Mouse (Mus musculus): ENCODE measurements around the gene Cap1.

Gene Cap1

GRCm38 (mm10) chr4:122886579-122887254 lies 861 bp upstream of the Cap1 start:
- DNase-seq: no peak

GRCm38 (mm10) chr4:122884481-122885340 lies 1.1 kb downstream of the Cap1 start:
- no peak for DNase-seq

- no peak for DNase-seq
Measured at GRCm38 (mm10) chr4:122884051-122884450, 1.8 kb downstream of the Cap1 start.

- DNase-seq: no peak
Measured at GRCm38 (mm10) chr4:122883294-122883693, 2.6 kb downstream of the Cap1 start.

- DNase-seq: no peak
Measured at GRCm38 (mm10) chr4:122882544-122882943, 3.3 kb downstream of the Cap1 start.

- DNase-seq: no peak
Measured at GRCm38 (mm10) chr4:122878333-122879070, 7.4 kb downstream of the Cap1 start.

GRCm38 (mm10) chr4:122873512-122873911 lies 12.3 kb downstream of the Cap1 start:
- no peak for DNase-seq

GRCm38 (mm10) chr4:122873003-122873402 lies 12.9 kb downstream of the Cap1 start:
- no peak for DNase-seq

- DNase-seq: no peak
Measured at GRCm38 (mm10) chr4:122871989-122872388, 13.9 kb downstream of the Cap1 start.

- DNase-seq: no peak
Measured at GRCm38 (mm10) chr4:122871269-122871668, 14.6 kb downstream of the Cap1 start.

- DNase-seq: no peak
Measured at GRCm38 (mm10) chr4:122870741-122871140, 15.1 kb downstream of the Cap1 start.

GRCm38 (mm10) chr4:122870027-122870426 lies 15.8 kb downstream of the Cap1 start:
- DNase-seq: peak; percentile 23

GRCm38 (mm10) chr4:122868041-122868440 lies 17.8 kb downstream of the Cap1 start:
- no peak for DNase-seq

- DNase-seq: no peak
Measured at GRCm38 (mm10) chr4:122861836-122862235, 24.0 kb downstream of the Cap1 start.

GRCm38 (mm10) chr4:122859096-122859674 lies 26.7 kb downstream of the Cap1 start:
- DNase-seq: no peak

- no peak for DNase-seq
Measured at GRCm38 (mm10) chr4:122857909-122858308, 27.9 kb downstream of the Cap1 start.

- DNase-seq: no peak
Measured at GRCm38 (mm10) chr4:122854770-122855169, 31.1 kb downstream of the Cap1 start.

GRCm38 (mm10) chr4:122853691-122854090 lies 32.2 kb downstream of the Cap1 start:
- DNase-seq: no peak

- DNase-seq: no peak
Measured at GRCm38 (mm10) chr4:122851535-122851934, 34.3 kb downstream of the Cap1 start.

- no peak for DNase-seq
Measured at GRCm38 (mm10) chr4:122848150-122848621, 37.7 kb downstream of the Cap1 start.

GRCm38 (mm10) chr4:122838416-122838815 lies 47.4 kb downstream of the Cap1 start:
- no peak for DNase-seq

- peak; percentile 30 for DNase-seq
Measured at GRCm38 (mm10) chr4:122837994-122838393, 47.9 kb downstream of the Cap1 start.

- no peak for DNase-seq
Measured at GRCm38 (mm10) chr4:122837180-122837730, 48.6 kb downstream of the Cap1 start.

All from retina, postnatal 1 day (tissue).